Mouse (Mus musculus): ENCODE data around the gene Mtx1. TPM values are rescaled to one million over a fixed set of nuclear protein-coding genes. Genes with fewer than 3 reads are reported as not detected.

The Mtx1 gene
- polyA plus RNA-seq, 1 experiment from 2014 or later = 197 TPM

GRCm38 (mm10) chr3:89210162-89210561, 16.7 kb downstream of the Mtx1 start:
- H3K4me2 ChIP-seq = no peak overlapping the region
- no peak overlapping the region for H3K27ac ChIP-seq
- ATAC-seq (ENCODE audit: insufficient read depth, low FRiP score, low read depth) = no peak
- no peak overlapping the region for H3K9ac ChIP-seq
- no peaks in the 10 kb centered on the region for H3K27me3 ChIP-seq (replicated peaks)
- H3K4me1 ChIP-seq = peaks cover 12% of the 10 kb centered on the region
- peaks cover 27% of the 10 kb centered on the region for H3K36me3 ChIP-seq
- WGBS = 71% methylated on average over 13 of the region's 13 CpGs
- H3K4me3 ChIP-seq (replicated peaks) = no peak overlapping the region
- H3K9me3 ChIP-seq = no peaks in the 10 kb centered on the region

DNA sequence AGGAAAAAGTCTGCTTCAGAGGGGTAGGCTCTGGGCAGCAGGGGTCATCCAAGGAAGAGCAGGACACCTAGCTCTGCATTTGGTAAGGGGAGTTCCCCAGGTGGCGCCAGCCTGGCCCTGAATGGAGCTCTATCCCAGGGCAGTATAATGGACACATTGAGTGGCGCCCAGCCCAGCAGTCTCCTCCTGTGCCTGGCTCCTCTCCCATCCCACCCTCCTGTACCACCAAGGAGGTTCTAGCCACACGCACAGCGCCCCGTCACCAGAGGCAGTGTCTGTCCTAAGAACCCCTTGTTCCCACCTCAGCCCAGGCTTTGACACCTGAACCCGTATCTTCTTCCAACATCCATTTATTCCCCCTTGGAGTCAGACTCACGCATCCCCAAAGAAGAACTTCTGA, 17.2 kb downstream of the Mtx1 start:
- Histone ChIP-seq H3K4me2 (no peak overlapping the region), H3K4me3 (replicated peaks) (no peak overlapping the region), H3K27me3 (replicated peaks) (no peaks in the 10 kb centered on the region), H3K9ac (no peak overlapping the region), H3K36me3 (peaks cover 28% of the 10 kb centered on the region), H3K4me1 (peaks cover 8% of the 10 kb centered on the region), H3K27ac (no peak overlapping the region), H3K9me3 (no peaks in the 10 kb centered on the region)
- WGBS = 84% methylated on average over 7 of the region's 7 CpGs
- no peak for ATAC-seq (ENCODE audit: insufficient read depth, low FRiP score, low read depth)

DNA sequence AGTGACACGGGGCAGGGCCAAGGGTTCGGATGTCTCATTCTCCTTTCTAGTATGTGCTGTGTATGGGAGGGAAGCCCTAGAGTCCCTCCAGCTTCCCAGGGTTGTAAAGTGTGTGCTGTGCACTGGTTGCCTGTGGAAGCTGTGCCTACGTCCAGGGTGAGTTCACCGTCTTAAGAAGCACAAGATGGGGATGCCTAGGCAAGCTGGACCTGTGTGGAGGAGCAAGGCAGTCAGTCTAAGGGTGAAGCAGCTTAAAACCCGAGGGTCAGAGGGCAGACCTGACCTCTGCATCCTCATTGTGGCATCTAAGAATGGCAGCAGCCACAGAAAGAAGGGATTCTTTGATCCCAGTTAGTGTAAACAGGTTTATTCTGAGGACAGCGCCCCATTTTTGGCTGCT, 18.2 kb downstream of the Mtx1 start:
- Histone ChIP-seq H3K27ac (no peak overlapping the region), H3K4me2 (no peak overlapping the region), H3K4me1 (peaks cover 6% of the 10 kb centered on the region; the same call in 1 of the 2 replicates), H3K27me3 (replicated peaks) (no peaks in the 10 kb centered on the region), H3K4me3 (replicated peaks) (no peak overlapping the region), H3K9me3 (no peaks in the 10 kb centered on the region), H3K36me3 (peaks cover 28% of the 10 kb centered on the region), H3K9ac (no peak overlapping the region)
- WGBS = 84% methylated on average over 6 of the region's 6 CpGs
- no peak for ATAC-seq (ENCODE audit: insufficient read depth, low FRiP score, low read depth)

- H3K36me3 ChIP-seq = peaks cover 28% of the 10 kb centered on the region
- H3K27ac ChIP-seq = no peak overlapping the region
- no peaks in the 10 kb centered on the region for H3K9me3 ChIP-seq
- peaks cover 9% of the 10 kb centered on the region for H3K4me1 ChIP-seq
- 83% methylated on average over 13 of the region's 13 CpGs for WGBS
- H3K4me3 ChIP-seq (replicated peaks) = no peak overlapping the region
- ATAC-seq (ENCODE audit: insufficient read depth, low FRiP score, low read depth) = no peak
- H3K9ac ChIP-seq = no peak overlapping the region
- H3K4me2 ChIP-seq = no peak overlapping the region
- H3K27me3 ChIP-seq (replicated peaks) = no peaks in the 10 kb centered on the region
Measured at GRCm38 (mm10) chr3:89208075-89208657, 18.7 kb downstream of the Mtx1 start.

DNA sequence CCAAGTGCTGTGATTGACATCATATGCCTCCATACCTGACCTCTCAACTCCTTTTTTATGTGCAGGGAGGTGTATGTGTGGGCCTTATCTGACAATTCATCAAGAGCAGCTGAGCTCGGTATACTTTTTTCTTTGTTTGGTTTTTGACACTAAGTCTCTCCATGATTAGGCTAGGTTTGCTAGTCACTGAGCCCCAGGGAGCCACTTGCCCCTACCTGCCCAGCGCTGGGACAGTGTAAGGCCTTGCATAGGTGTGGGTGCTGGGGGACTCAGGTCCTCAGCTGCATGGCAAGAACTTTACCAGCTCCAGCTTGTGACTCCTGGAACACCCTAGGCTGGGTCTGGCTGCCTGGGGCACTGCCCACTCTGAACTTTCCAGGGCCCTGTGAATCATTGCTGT, 20.2 kb downstream of the Mtx1 start:
- H3K27ac ChIP-seq = no peak overlapping the region
- H3K27me3 ChIP-seq (replicated peaks) = no peaks in the 10 kb centered on the region
- 73% methylated on average over 2 of the region's 2 CpGs for WGBS
- H3K4me2 ChIP-seq = no peak overlapping the region
- H3K4me1 ChIP-seq = peaks cover 4% of the 10 kb centered on the region
- H3K9ac ChIP-seq = no peak overlapping the region
- no peaks in the 10 kb centered on the region for H3K9me3 ChIP-seq
- ATAC-seq (ENCODE audit: insufficient read depth, low FRiP score, low read depth) = no peak
- H3K4me3 ChIP-seq (replicated peaks) = no peak overlapping the region
- peaks cover 28% of the 10 kb centered on the region for H3K36me3 ChIP-seq

DNA sequence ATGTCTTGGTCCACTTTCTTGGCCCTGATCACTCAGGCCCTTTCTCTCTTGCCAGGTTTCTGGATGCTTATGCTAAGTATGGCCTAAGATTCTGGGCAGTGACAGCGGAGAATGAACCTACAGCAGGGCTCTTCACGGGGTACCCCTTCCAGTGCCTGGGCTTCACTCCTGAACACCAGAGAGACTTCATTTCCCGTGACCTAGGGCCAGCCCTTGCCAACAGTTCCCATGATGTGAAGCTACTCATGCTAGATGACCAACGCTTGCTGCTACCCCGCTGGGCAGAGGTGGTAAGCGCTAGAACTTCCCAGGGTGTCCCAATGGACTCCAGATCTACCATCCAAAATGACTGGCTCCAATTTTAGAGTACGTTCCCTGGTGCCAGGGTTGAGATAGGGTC, 20.8 kb downstream of the Mtx1 start:
- Histone ChIP-seq H3K4me3 (replicated peaks) (no peak overlapping the region), H3K9ac (no peak overlapping the region), H3K4me2 (no peak overlapping the region), H3K27me3 (replicated peaks) (no peaks in the 10 kb centered on the region), H3K4me1 (peaks cover 4% of the 10 kb centered on the region), H3K27ac (no peak overlapping the region), H3K9me3 (no peaks in the 10 kb centered on the region), H3K36me3 (peaks cover 28% of the 10 kb centered on the region)
- 93% methylated on average over 7 of the region's 7 CpGs for WGBS
- no peak for ATAC-seq (ENCODE audit: insufficient read depth, low FRiP score, low read depth)

DNA sequence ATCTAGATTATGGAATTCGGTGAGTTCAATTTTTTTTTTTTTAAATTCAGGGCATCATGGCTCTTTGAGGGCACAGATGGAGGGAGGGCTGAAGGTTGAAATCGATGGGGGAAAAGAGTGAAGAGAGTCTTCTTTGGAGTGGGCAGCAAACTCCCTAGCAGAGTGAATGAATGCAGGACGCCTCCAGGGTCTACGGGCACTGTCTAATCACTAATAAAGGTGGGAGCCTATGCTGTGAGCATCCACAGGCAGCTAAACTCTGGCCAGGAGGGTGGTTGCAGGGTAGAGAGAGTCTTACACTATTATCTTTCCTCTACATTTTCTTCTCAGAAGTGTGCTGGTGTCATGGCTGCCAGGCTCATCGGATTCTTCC, 23.8 kb downstream of the Mtx1 start:
- H3K36me3 ChIP-seq = peaks cover 16% of the 10 kb centered on the region
- no peak overlapping the region for H3K27ac ChIP-seq
- H3K4me2 ChIP-seq = peak overlapping the region; percentile 53
- 32% methylated on average over 5 of the region's 5 CpGs for WGBS
- H3K4me1 ChIP-seq = peaks cover 4% of the 10 kb centered on the region
- no peaks in the 10 kb centered on the region for H3K9me3 ChIP-seq
- H3K9ac ChIP-seq = peak overlapping the region; percentile 14; the same call in 1 of the 2 replicates
- H3K4me3 ChIP-seq (replicated peaks) = peak overlapping the region; percentile 48
- H3K27me3 ChIP-seq (replicated peaks) = no peaks in the 10 kb centered on the region
- no peak for ATAC-seq (ENCODE audit: insufficient read depth, low FRiP score, low read depth)

DNA sequence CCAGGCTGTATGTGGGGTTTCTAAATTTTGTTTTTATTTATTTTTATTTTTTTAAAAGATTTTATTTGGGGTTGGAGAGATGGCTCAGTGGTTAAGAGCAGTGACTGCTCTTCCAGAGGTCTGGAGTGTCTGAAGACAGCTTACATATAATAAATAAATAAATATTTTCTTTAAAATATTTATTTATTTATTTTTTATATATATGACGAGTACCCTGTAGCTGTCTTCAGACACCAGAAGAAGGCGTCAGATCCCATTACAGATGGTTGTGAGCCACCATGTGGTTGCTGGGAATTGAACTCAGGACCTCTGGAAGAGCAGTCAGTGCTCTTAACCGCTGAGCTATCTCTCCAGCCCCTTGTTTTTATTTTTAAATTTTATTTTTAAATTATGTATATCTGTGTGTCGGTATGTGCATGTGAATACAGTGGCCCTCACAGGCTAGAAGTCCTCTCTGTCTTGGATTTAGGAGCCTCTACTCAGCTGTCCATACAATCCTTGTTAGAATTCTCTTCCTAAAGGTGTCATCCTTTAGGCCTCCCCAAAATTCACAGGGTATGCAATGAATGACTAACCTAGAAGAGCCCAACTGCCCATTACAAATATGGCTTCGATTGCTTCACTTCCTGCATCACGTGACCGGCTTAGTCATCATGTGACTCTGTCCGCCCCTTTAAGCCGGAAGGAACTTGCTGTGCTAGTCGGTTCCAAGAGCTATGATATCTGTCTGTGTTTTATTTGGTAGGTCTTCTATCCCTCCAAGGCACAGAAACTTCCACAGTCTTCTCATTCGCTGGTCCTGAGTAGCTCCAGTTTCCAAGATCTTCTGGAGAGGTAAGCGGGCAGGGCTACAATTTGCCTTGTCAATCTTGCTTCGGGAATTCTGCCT, 24.4 kb downstream of the Mtx1 start, which contains the start of gene Gba:
Gene Gba, plus strand, starts transcription at position 676 of the 889 bp plus-strand sequence.
- H3K36me3 ChIP-seq = peaks cover 14% of the 10 kb centered on the region
- peak; percentile 82 for ATAC-seq (ENCODE audit: insufficient read depth, low FRiP score, low read depth)
- no peak within 1 kb of the TSS for H3K27ac ChIP-seq
- H3K4me1 ChIP-seq = peaks cover 4% of the 10 kb centered on the region
- H3K9me3 ChIP-seq = no peaks in the 10 kb centered on the region
- WGBS = 26% methylated on average over 13 of the region's 13 CpGs
- H3K9ac ChIP-seq = peak within 1 kb of the TSS; percentile 14; the same call in 1 of the 2 replicates
- peak within 1 kb of the TSS; percentile 48 for H3K4me3 ChIP-seq (replicated peaks)
- no peaks in the 10 kb centered on the region for H3K27me3 ChIP-seq (replicated peaks)
- H3K4me2 ChIP-seq = peak within 1 kb of the TSS; percentile 53

- H3K4me2 ChIP-seq = no peak overlapping the region
- 79% methylated on average over 3 of the region's 3 CpGs for whole genome bisulfite sequencing
- no peak overlapping the region for H3K4me3 ChIP-seq (replicated peaks)
- no peak overlapping the region for H3K9ac ChIP-seq
- H3K9me3 ChIP-seq = no peaks in the 10 kb centered on the region
- H3K27me3 ChIP-seq (replicated peaks) = no peaks in the 10 kb centered on the region
- H3K36me3 ChIP-seq = no peaks in the 10 kb centered on the region
- no peak for ATAC-seq (ENCODE audit: insufficient read depth, low FRiP score, low read depth)
- peaks cover 12% of the 10 kb centered on the region for H3K4me1 ChIP-seq
- H3K27ac ChIP-seq = no peak overlapping the region
Measured at GRCm38 (mm10) chr3:89199839-89200238, 27.0 kb downstream of the Mtx1 start.

GRCm38 (mm10) chr3:89195979-89196877, 30.7 kb downstream of the Mtx1 start:
- WGBS = 8% methylated on average over 33 of the region's 33 CpGs
- Histone ChIP-seq H3K36me3 (no peaks in the 10 kb centered on the region), H3K27me3 (replicated peaks) (no peaks in the 10 kb centered on the region), H3K4me2 (peak overlapping the region; percentile 66), H3K27ac (peak overlapping the region; percentile 84), H3K4me3 (replicated peaks) (peak overlapping the region; percentile 45), H3K9ac (peak overlapping the region; percentile 45), H3K9me3 (no peaks in the 10 kb centered on the region), H3K4me1 (peaks cover 8% of the 10 kb centered on the region; the same call in 1 of the 2 replicates)
- peak; percentile 97 for ATAC-seq (ENCODE audit: insufficient read depth, low FRiP score, low read depth)

GRCm38 (mm10) chr3:89193853-89194252, 33.0 kb downstream of the Mtx1 start:
- no peaks in the 10 kb centered on the region for H3K27me3 ChIP-seq (replicated peaks)
- H3K4me2 ChIP-seq = no peak overlapping the region
- no peak overlapping the region for H3K9ac ChIP-seq
- ATAC-seq (ENCODE audit: insufficient read depth, low FRiP score, low read depth) = no peak
- H3K27ac ChIP-seq = no peak overlapping the region
- H3K9me3 ChIP-seq = no peaks in the 10 kb centered on the region
- H3K4me1 ChIP-seq = peaks cover 8% of the 10 kb centered on the region; the same call in 1 of the 2 replicates
- 93% methylated on average over 2 of the region's 2 CpGs for WGBS
- H3K4me3 ChIP-seq (replicated peaks) = no peak overlapping the region
- H3K36me3 ChIP-seq = 0 out of 2 replicates have a peak, but pooled peaks cover under 1% of the 10 kb centered on the region

All from stomach, embryonic 15.5 days (tissue).